Mouse (Mus musculus) spleen, adult 2 months (tissue): Measurements from ENCODE around the gene Rnf187.

Experiments used
- CTCF ChIP-seq: fragments of 200-500 bp; IDR thresholded peaks from 2 replicates; pipeline ENCODE4 v1.5.1; 2011; ENCODE audit warnings: mild to moderate bottlenecking, inconsistent platforms; ENCODE audit not compliant: insufficient read depth, insufficient read length, insufficient replicate concordance; ENCODE audit errors: extremely low read depth
- POLR2A ChIP-seq: fragments of 200-500 bp; IDR thresholded peaks from 2 replicates; pipeline ENCODE4 v1.6.1; 2011; ENCODE audit warnings: low read depth, low read length, inconsistent platforms

DNA sequence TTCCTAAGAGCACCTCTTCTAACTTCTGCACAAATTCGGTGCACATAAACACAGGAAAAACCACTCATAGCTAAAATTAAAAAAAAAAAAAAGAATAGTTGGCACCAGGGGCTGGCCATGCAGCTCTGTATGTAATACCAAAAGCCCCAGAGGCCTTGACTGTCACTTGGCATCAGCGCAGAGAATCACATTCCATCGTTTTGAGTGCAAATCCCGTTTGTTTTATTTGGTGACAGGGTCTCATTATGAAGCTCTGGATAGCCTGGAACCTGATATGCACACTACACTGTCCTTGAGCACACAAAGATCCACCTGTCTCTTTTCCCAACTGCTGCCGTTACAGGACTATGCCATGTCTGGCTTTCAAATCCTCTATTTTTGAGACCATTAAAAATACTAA lies 12.5 kb upstream of the Rnf187 start:
- TF ChIP-seq POLR2A (no peak), CTCF (no peak)
